Mouse (Mus musculus): Measurements from ENCODE around the gene 2810408A11Rik. TPM values are rescaled to one million over a fixed set of nuclear protein-coding genes. Genes with fewer than 3 reads are reported as not detected.

2810408A11Rik gene
- total and polyA plus RNA-seq, 3 experiments = 0.81 to 1.3 TPM; not detected in 1

GRCm38 (mm10) chr11:69900471-69901405, at the start of gene 2810408A11Rik, which contains the start of gene Neurl4 (continued):
- TF ChIP-seq E2F4 (IDR thresholded peaks at IDR 0.05; ENCODE audit: borderline replicate concordance, low read depth, low read length) (no peak), MYC (IDR thresholded peaks at IDR 0.05; ENCODE audit: low read depth, low read length) (no peak; the same call in 1 of the 2 replicates), ETS1 (IDR thresholded peaks at IDR 0.05; ENCODE audit: low read depth, low read length) (peak; percentile 18; the same call in 1 of the 2 replicates), MAX (IDR thresholded peaks at IDR 0.05; ENCODE audit: low read length) (no peak; the same call in 1 of the 2 replicates), RCOR1 (IDR thresholded peaks at IDR 0.05; ENCODE audit: low read depth, low read length) (0 out of 2 replicates have a peak, but pooled peaks have one; percentile 27)

GRCm38 (mm10) chr11:69948763-69949150, 48.0 kb upstream of the 2810408A11Rik start:
- peaks cover 2 to 18% of the 10 kb centered on the region in 2 experiments; a peak in 3 of 4 replicates for H3K4me1 ChIP-seq (ENCODE audit: control insufficient read depth in 1 of 2, insufficient read depth in 2 of 2, low read length in 2 of 2)
- H3K9ac ChIP-seq (ENCODE audit: control insufficient read depth, low read depth, low read length, poor library complexity, severe bottlenecking) = peak overlapping the region; percentile 55
- peaks cover 3 to 4% of the 10 kb centered on the region in 2 experiments; a peak in 3 of 4 replicates for H3K27me3 ChIP-seq (ENCODE audit: control insufficient read depth in 1 of 2, insufficient read depth in 2 of 2, low read length in 2 of 2)
- H3K27ac ChIP-seq (ENCODE audit: control insufficient read depth, low read depth, low read length) = peak overlapping the region; percentile 17; the same call in 1 of the 2 replicates
- H3K79me2 ChIP-seq (ENCODE audit: control insufficient read depth, insufficient read depth, low read length, poor library complexity) = no peaks in the 10 kb centered on the region
- TF ChIP-seq POLR2A (IDR thresholded peaks at IDR 0.05; ENCODE audit: control insufficient read depth in 1 of 2, insufficient read depth in 1 of 2, low read depth in 1 of 2, low read length in 2 of 2, poor library complexity in 1 of 2) (0 out of 4 replicates have a peak, but pooled peaks of 1 of the 2 experiments have one; percentile 20), MYC (IDR thresholded peaks at IDR 0.05; ENCODE audit: low read depth, low read length) (peak; percentile 72; the same call in 1 of the 2 replicates), ZC3H11A (IDR thresholded peaks at IDR 0.05; ENCODE audit: low read depth, low read length) (peak; percentile 96), EP300 (IDR thresholded peaks at IDR 0.05; ENCODE audit: low read depth in 1 of 2, low read length in 2 of 2) (no peak), SIN3A (IDR thresholded peaks at IDR 0.05; ENCODE audit: low read length) (peak; percentile 38), TBP (IDR thresholded peaks at IDR 0.05; ENCODE audit: low read depth, low read length) (peak; percentile 66; the same call in 1 of the 2 replicates), MAX (IDR thresholded peaks at IDR 0.05; ENCODE audit: low read length) (peak; percentile 9; the same call in 1 of the 2 replicates), HCFC1 (IDR thresholded peaks at IDR 0.05; ENCODE audit: low read depth, low read length) (peak; percentile 42; the same call in 1 of the 2 replicates), POLR2AphosphoS5 (IDR thresholded peaks at IDR 0.05; ENCODE audit: borderline replicate concordance, low read depth, low read length) (no peak), CHD2 (IDR thresholded peaks at IDR 0.05; ENCODE audit: low read length) (no peak), MXI1 (IDR thresholded peaks at IDR 0.05; ENCODE audit: low read depth, low read length) (peak; percentile 66), KAT2A (conservative IDR thresholded peaks at IDR 0.05; ENCODE audit: low read depth, low read length) (no peak), MAFK (IDR thresholded peaks at IDR 0.05; ENCODE audit: borderline replicate concordance, low read depth, low read length) (no peak), SMC3 (IDR thresholded peaks at IDR 0.05; ENCODE audit: low read depth, low read length) (peak; percentile 97), RAD21 (IDR thresholded peaks at IDR 0.05; ENCODE audit: low read depth, low read length) (peak; percentile 98), CTCF (IDR thresholded peaks at IDR 0.05 in 2 of 3, conservative IDR thresholded peaks at IDR 0.05 in 1 of 3; ENCODE audit: control insufficient read depth in 1 of 3, insufficient read depth in 1 of 3, low read depth in 2 of 3, low read length in 3 of 3, poor library complexity in 1 of 3, severe bottlenecking in 1 of 3) (peak; percentile 94 to 98 (median 98)), ZNF384 (IDR thresholded peaks at IDR 0.05; ENCODE audit: low read depth, low read length) (0 out of 2 replicates have a peak, but pooled peaks have one; percentile 17), ELF1 (IDR thresholded peaks at IDR 0.05; ENCODE audit: low read depth, low read length) (peak; percentile 41; the same call in 1 of the 2 replicates), JUND (IDR thresholded peaks at IDR 0.05; ENCODE audit: low read depth, low read length) (peak; percentile 58; the same call in 1 of the 2 replicates)
- DNase-seq (ENCODE audit: low read depth, low spot score) = peak; percentile 95
- peak overlapping the region; percentile 52 to 61 for H3K4me3 ChIP-seq (ENCODE audit: control insufficient read depth in 1 of 2, insufficient read depth in 1 of 2, low read depth in 2 of 2, low read length in 2 of 2)
- H3K36me3 ChIP-seq (ENCODE audit: control insufficient read depth in 1 of 2, insufficient read depth in 2 of 2, low read length in 2 of 2) = no peaks in the 10 kb centered on the region; a peak in 1 of 4 replicates
- H3K9me3 ChIP-seq (replicated peaks; ENCODE audit: insufficient read depth, low read length) = no peaks in the 10 kb centered on the region
